Mouse (Mus musculus): ENCODE measurements around the gene Zfp512b. TPM values are rescaled to one million over a fixed set of nuclear protein-coding genes. Genes with fewer than 3 reads are reported as not detected.

Zfp512b gene
- 17.3 and 20.1 TPM in 2 replicates for polyA plus RNA-seq (2015; fragmentation: Nextera tagmentation; extraction: Ambion mirVana)

DNA sequence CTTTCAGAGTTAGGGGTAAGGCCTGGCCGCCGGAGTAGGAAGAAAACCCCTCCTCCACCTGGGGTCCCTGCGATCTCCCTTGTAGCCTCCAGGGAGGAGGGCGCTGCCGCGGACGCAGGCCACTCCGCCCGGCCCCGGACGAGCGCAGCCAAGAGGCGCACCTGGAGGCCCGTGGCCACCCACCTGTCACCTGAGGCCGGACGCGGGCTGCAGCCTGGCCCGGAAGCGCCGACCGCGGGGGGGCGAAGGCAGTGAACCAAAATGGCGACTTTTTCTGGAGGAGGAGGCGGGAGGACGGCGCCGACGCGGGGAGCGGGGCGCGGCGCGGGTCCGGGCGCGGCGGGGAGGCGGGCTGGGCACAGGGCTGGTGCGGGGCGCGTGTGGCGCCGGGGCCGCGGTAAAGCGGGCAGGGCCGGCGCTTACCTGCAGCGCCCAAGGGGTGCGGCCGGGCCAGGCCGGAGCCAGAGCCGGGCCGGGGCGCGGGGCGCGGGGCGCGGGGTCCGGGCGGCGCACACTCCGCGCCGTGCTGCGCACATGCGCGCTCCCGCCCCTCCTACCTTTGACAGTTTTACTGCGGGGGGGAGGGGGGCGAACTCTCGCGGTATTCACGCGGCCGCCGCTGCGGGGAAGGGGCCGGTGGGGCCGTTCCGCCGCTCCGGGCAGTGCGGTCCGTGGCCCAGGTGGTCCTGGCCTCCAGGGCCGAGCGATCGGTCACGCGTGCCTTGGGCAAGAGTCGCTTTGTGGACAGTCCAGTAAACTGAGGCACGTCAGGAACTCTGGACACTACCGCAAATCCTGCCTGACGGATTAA, at the start of gene Zfp512b:
Zfp512b (minus strand) TSS at position 573 of the 811 bp plus-strand sequence.

DNA sequence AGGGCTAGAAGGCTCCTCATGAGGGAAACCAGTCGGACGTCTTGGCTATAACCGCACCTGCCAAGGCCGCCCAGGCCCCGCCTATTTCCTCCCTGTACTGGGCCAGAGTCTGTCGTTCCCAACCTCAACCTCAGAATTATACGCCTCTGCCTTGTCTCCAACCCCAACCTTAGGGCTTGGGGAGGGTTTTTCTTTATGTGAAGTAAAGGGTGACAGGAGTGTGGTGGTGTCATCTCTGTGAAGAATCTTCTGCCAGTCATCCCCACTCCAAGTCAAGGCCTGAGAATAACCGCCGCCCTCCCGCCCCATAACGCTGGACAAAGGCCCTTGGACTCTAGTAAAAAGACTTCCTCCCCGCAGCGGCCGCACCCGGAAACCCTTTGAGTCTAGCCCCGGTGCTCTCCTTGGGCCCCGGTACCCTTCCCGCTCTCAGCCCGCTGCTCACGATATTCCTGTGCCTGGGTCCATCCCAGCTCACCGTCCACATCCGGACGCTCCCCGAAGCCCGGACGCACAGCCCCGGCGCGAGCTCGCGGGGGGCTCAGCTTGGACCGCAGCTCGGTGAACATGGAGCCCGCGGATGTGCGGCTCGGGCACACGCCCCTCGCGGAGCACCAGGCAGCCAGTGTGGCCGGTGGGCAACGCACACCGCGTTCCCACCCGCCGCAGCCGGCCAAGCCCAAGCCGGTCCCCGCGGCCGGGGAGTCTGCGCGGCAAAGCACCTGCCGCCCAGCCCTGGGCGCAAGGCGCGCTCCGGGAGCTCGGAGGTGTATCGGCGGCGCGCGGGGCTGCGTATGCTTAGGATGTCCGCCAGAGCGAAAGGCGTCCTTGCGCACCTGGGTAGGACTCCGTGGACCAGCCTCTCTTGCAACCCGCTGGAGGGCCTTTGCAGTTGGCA, 6.1 kb upstream of the Zfp512b start, which contains the start of gene Samd10:
Samd10 (minus strand) TSS at position 759 of the 898 bp plus-strand sequence.

DNA sequence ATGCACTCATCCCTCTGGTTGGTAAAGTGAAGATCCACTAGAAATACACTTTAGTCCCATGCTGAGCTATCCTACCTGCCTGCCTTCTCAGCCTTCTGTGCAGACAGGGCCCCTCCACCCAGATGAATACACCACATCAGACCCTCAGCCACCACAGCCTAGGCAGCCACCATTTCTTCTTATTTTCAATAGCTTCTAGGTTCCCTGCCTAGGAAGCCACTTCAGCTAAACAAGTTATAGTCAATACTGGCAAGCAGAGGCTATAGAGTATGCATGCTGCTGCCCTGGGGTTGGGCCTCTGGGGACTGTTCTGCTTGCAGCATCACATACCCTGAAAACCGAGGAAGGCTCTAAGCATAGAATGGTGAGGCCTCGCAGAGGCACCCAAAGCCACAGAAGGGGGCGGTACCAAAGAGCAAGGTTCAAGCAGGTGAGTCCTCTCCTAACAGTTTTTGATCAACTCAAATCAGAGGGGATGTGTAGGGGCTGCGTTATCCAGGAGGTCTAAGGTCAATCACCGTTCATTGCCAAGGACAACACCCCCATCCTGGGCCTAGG, 996 bp downstream of the Zfp512b start, which contains the start of gene Prpf6:
Prpf6 (plus strand) TSS at position 341 of the 558 bp plus-strand sequence.

DNA sequence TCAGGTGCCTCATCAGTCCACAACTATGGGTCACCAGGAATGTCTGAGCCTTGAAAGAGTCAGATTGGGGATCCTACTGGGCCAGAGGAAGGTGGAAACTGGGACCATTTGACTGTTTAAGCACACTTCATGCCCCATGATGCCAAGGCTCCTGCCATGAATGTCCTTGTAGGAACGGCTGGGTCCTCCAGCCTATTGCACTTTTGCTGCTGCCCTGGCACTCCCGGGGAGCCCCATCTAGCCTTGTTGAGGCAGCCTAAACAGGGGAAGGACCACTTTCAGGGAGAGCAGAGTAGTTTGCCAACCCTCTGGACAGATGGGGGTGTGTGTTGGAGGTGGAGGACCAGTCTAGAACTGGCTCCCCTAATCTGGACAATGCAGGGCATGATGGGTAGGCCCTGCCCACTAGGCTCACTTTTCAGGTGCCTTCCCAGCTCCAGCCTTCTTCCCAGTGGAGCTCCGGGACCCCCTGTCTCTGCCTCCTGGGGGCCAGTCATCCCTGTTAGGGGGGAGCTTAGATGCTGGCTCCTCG, 8.1 kb downstream of the Zfp512b start, which contains the start of gene Uckl1:
Uckl1 (minus strand) TSS at position 482 of the 532 bp plus-strand sequence.

Small RNA genes lying within 50 kb of the gene (microRNA-seq; reads per million reads assigned to microRNA genes)
- gene Mir7006: 0 to 0.10 reads per million in 2 experiments

Other genes with a start within 250 kb of the Zfp512b start
- gene Zgpat, start 227.9 kb downstream of the Zfp512b start, polyA plus RNA-seq (2015; fragmentation: Nextera tagmentation; extraction: Ambion mirVana): 21.8 and 22.9 TPM in 2 replicates
- gene Arfrp1, start 227.4 kb downstream of the Zfp512b start, polyA plus RNA-seq (2015; fragmentation: Nextera tagmentation; extraction: Ambion mirVana): 38.2 and 40.4 TPM in 2 replicates
- gene Lime1, start 212.7 kb downstream of the Zfp512b start, polyA plus RNA-seq (2015; fragmentation: Nextera tagmentation; extraction: Ambion mirVana): 7.3 and 8.7 TPM in 2 replicates
- gene Zbtb46, start 133.4 kb downstream of the Zfp512b start, polyA plus RNA-seq (2015; fragmentation: Nextera tagmentation; extraction: Ambion mirVana): 5.7 and 6.2 TPM in 2 replicates
- gene Abhd16b, start 99.6 kb downstream of the Zfp512b start, polyA plus RNA-seq (2015; fragmentation: Nextera tagmentation; extraction: Ambion mirVana): 0.18 and 0.28 TPM in 2 replicates
- 111 and 112 TPM in 2 replicates for gene Tpd52l2, start 95.7 kb downstream of the Zfp512b start, polyA plus RNA-seq (2015; fragmentation: Nextera tagmentation; extraction: Ambion mirVana)
- gene Dnajc5, start 72.3 kb downstream of the Zfp512b start, polyA plus RNA-seq (2015; fragmentation: Nextera tagmentation; extraction: Ambion mirVana): 67.9 and 68.2 TPM in 2 replicates
- 47.7 and 48.8 TPM in 2 replicates for gene Uckl1, start 7.9 kb downstream of the Zfp512b start, polyA plus RNA-seq (2015; fragmentation: Nextera tagmentation; extraction: Ambion mirVana)
- 34.5 and 34.7 TPM in 2 replicates for gene Prpf6, start 935 bp downstream of the Zfp512b start, polyA plus RNA-seq (2015; fragmentation: Nextera tagmentation; extraction: Ambion mirVana)
- 2.4 and 2.5 TPM in 2 replicates for gene Samd10, start 6.4 kb upstream of the Zfp512b start, polyA plus RNA-seq (2015; fragmentation: Nextera tagmentation; extraction: Ambion mirVana)
- gene Gm29797, start 64.2 kb upstream of the Zfp512b start, polyA plus RNA-seq (2015; fragmentation: Nextera tagmentation; extraction: Ambion mirVana): not detected in 2 replicates
- gene Sox18, start 78.8 kb upstream of the Zfp512b start, polyA plus RNA-seq (2015; fragmentation: Nextera tagmentation; extraction: Ambion mirVana): 37.8 and 41.7 TPM in 2 replicates
- 8.4 and 10.0 TPM in 2 replicates for gene Tcea2, start 87.5 kb upstream of the Zfp512b start, polyA plus RNA-seq (2015; fragmentation: Nextera tagmentation; extraction: Ambion mirVana)
- gene Rgs19, start 101.2 kb upstream of the Zfp512b start, polyA plus RNA-seq (2015; fragmentation: Nextera tagmentation; extraction: Ambion mirVana): 16.7 and 22.8 TPM in 2 replicates
- not detected in 2 replicates for gene Lkaaear1, start 105.6 kb upstream of the Zfp512b start, polyA plus RNA-seq (2015; fragmentation: Nextera tagmentation; extraction: Ambion mirVana)
- gene Oprl1, start 122.2 kb upstream of the Zfp512b start, polyA plus RNA-seq (2015; fragmentation: Nextera tagmentation; extraction: Ambion mirVana): 0.14 and 0.18 TPM in 2 replicates
- gene Myt1, start 170.5 kb upstream of the Zfp512b start, polyA plus RNA-seq (2015; fragmentation: Nextera tagmentation; extraction: Ambion mirVana): not detected in 2 replicates
- gene Pcmtd2, start 245.1 kb upstream of the Zfp512b start, polyA plus RNA-seq (2015; fragmentation: Nextera tagmentation; extraction: Ambion mirVana): 19.9 and 24.4 TPM in 2 replicates

Data from skeletal muscle tissue, postnatal 0 days (tissue).